Mouse (Mus musculus): ENCODE measurements around the gene Abcf2.

DNA sequence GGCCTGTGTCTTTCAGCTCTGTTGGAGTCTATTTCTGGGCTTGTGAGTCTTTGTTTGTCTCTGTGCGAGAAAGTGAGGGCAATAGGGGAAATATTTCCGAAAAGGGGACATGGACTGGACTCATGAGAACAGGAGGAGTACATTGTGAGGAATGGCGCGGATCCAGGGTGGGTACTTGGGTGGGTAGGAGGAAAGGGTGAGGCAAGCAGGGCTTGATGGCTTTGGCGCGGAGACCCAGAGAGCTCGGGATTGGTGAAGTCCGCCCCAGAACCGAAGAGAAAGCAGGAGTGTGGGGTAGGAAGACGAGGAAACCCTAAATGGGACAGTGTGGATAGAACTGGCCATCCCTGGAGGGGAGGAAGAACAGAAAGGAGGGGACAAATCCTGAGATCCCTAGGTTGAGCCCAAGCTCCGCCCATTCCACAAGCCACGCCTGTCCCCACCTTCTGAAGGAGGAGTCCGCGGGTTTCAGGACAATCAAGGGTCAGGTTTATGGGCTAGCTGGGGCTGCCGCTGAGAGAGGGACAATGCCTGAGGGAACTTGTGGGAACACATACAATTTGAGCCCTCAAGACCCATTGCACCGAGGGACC lies 25.6 kb upstream of the Abcf2 start:
- no peak for TF ChIP-seq GATA1 (IDR thresholded peaks at IDR 0.05; ENCODE audit: borderline replicate concordance, low read length)
- no peak for TF ChIP-seq FLI1 (IDR thresholded peaks at IDR 0.05; ENCODE audit: low read length)
